Mouse (Mus musculus) brown adipose tissue, adult 24 weeks (tissue): ENCODE measurements around the gene Olfr1358. TPM values are rescaled to one million over a fixed set of nuclear protein-coding genes. Genes with fewer than 3 reads are reported as not detected.
"Not testable (repeated sequence)": the region's sequence is repeated elsewhere in the genome, so short reads cannot be mapped to it uniquely, and the experiment has no call there.

ENCODE experiments used
- H3K27ac ChIP-seq: fragments of 200-500 bp; replicated peaks from 2 replicates; pipeline ENCODE4 v1.5.1; 2012; ENCODE audit warnings: low read depth, mild to moderate bottlenecking, low read length
- H3K4me1 ChIP-seq: fragments of 200-500 bp; 2 replicates; pipeline ENCODE4 v1.6.1; 2012; ENCODE audit warnings: low read length, mixed read lengths; ENCODE audit not compliant: control insufficient read depth, insufficient read depth, insufficient read length
- H3K4me3 ChIP-seq: fragments of 200-500 bp; 2 replicates; pipeline ENCODE4 v1.5.1; 2012; ENCODE audit warnings: low read depth, mild to moderate bottlenecking, low read length, moderate library complexity; ENCODE audit not compliant: insufficient read depth
- polyA plus RNA-seq: library from polyadenylated mRNA; stranded (reverse); fragments of >200 nt; gene quantifications from 2 replicates; pipeline ENCODE4 v1.2.4, GENCODE M21; 2012; ENCODE audit not compliant: missing spikeins, insufficient read depth, insufficient read length

Olfr1358 gene
- polyA plus RNA-seq, result not detected in 2 replicates

- no peak within 1 kb of the TSS for H3K4me3 ChIP-seq
- H3K27ac ChIP-seq, result no peak within 1 kb of the TSS
- no peaks in the 10 kb centered on the region for H3K4me1 ChIP-seq
Observed at GRCm38 (mm10) chr10:78517128-78517527, at the start of gene Olfr1358. Olfr1358 (plus strand) TSS chr10:78517428.

GRCm38 (mm10) chr10:78467761-78468310 lies 49.4 kb upstream of the Olfr1358 start:
- Histone ChIP-seq H3K4me1 (peaks cover 6% of the 10 kb centered on the region; the same call in 1 of the 2 replicates), H3K4me3 (no peak overlapping the region), H3K27ac (no peak overlapping the region)

GRCm38 (mm10) chr10:78470582-78471313 lies 46.5 kb upstream of the Olfr1358 start:
- Histone ChIP-seq H3K4me3 (no peak overlapping the region), H3K4me1 (no peaks in the 10 kb centered on the region), H3K27ac (0 out of 2 replicates have a peak overlapping the region, but pooled peaks have one; percentile 22)

- Histone ChIP-seq H3K4me1 (no peaks in the 10 kb centered on the region), H3K4me3 (no peak overlapping the region), H3K27ac (no peak overlapping the region)
Observed at GRCm38 (mm10) chr10:78472046-78472445, 45.2 kb upstream of the Olfr1358 start.

- no peak overlapping the region for H3K27ac ChIP-seq
- H3K4me3 ChIP-seq, result no peak overlapping the region
- no peaks in the 10 kb centered on the region for H3K4me1 ChIP-seq
Observed at GRCm38 (mm10) chr10:78473434-78473833, 43.8 kb upstream of the Olfr1358 start.

- Histone ChIP-seq H3K27ac (no peak overlapping the region), H3K4me1 (no peaks in the 10 kb centered on the region), H3K4me3 (no peak overlapping the region)
Observed at GRCm38 (mm10) chr10:78474759-78475158, 42.5 kb upstream of the Olfr1358 start.

- Histone ChIP-seq H3K27ac (peak overlapping the region; percentile 40; the same call in 1 of the 2 replicates), H3K4me3 (no peak overlapping the region), H3K4me1 (peaks cover 4% of the 10 kb centered on the region; the same call in 1 of the 2 replicates)
Observed at GRCm38 (mm10) chr10:78476821-78477220, 40.4 kb upstream of the Olfr1358 start.

GRCm38 (mm10) chr10:78480954-78481927 lies 36.0 kb upstream of the Olfr1358 start:
- H3K4me3 ChIP-seq, result peak overlapping the region; percentile 64

GRCm38 (mm10) chr10:78481928-78482499 lies 35.2 kb upstream of the Olfr1358 start:
- peak overlapping the region; percentile 81; the same call in 1 of the 2 replicates for H3K27ac ChIP-seq

More at GRCm38 (mm10) chr10:78480954-78481927, 36.0 kb upstream of the Olfr1358 start:
- peak overlapping the region; percentile 81 for H3K27ac ChIP-seq
- H3K4me1 ChIP-seq, result peaks cover 4% of the 10 kb centered on the region; the same call in 1 of the 2 replicates

GRCm38 (mm10) chr10:78485369-78485768 lies 31.9 kb upstream of the Olfr1358 start:
- not testable (repeated sequence) for H3K4me1 ChIP-seq, H3K27ac ChIP-seq

More at GRCm38 (mm10) chr10:78481928-78482499, 35.2 kb upstream of the Olfr1358 start:
- Histone ChIP-seq H3K4me1 (peaks cover 4% of the 10 kb centered on the region; the same call in 1 of the 2 replicates), H3K4me3 (peak overlapping the region; percentile 64)

GRCm38 (mm10) chr10:78486871-78487270 lies 30.4 kb upstream of the Olfr1358 start:
- no peaks in the 10 kb centered on the region for H3K4me1 ChIP-seq
- H3K4me3 ChIP-seq, result no peak overlapping the region
- no peak overlapping the region for H3K27ac ChIP-seq

More at GRCm38 (mm10) chr10:78485369-78485768, 31.9 kb upstream of the Olfr1358 start:
- H3K4me3 ChIP-seq, result not testable (repeated sequence)

GRCm38 (mm10) chr10:78487431-78488086 lies 29.7 kb upstream of the Olfr1358 start:
- Histone ChIP-seq H3K4me1 (no peaks in the 10 kb centered on the region), H3K27ac (no peak overlapping the region), H3K4me3 (peak overlapping the region; percentile 50)

- no peak overlapping the region for H3K27ac ChIP-seq
- H3K4me1 ChIP-seq, result no peaks in the 10 kb centered on the region
- no peak overlapping the region for H3K4me3 ChIP-seq
Observed at GRCm38 (mm10) chr10:78502986-78503733, 14.1 kb upstream of the Olfr1358 start.
